Mouse (Mus musculus) thymus, postnatal 0 days (tissue): ENCODE results near the gene Bcl2l14. TPM values are rescaled to one million over a fixed set of nuclear protein-coding genes. Genes with fewer than 3 reads are reported as not detected.

Experiments
- DNase-seq: peaks from one replicate; pipeline ENCODE4 v3.0.0-alpha.2; 2015; ENCODE audit warnings: low spot score
- polyA plus RNA-seq: library from polyadenylated mRNA; unstranded; fragments of >200 nt; fragmentation: Nextera tagmentation; extraction: Ambion mirVana; gene quantifications from 2 replicates; pipeline ENCODE4 v1.2.1, GENCODE M21; 2015

Bcl2l14 gene
- polyA plus RNA-seq, 1 experiment from 2014 or later = 13.9 TPM

DNA sequence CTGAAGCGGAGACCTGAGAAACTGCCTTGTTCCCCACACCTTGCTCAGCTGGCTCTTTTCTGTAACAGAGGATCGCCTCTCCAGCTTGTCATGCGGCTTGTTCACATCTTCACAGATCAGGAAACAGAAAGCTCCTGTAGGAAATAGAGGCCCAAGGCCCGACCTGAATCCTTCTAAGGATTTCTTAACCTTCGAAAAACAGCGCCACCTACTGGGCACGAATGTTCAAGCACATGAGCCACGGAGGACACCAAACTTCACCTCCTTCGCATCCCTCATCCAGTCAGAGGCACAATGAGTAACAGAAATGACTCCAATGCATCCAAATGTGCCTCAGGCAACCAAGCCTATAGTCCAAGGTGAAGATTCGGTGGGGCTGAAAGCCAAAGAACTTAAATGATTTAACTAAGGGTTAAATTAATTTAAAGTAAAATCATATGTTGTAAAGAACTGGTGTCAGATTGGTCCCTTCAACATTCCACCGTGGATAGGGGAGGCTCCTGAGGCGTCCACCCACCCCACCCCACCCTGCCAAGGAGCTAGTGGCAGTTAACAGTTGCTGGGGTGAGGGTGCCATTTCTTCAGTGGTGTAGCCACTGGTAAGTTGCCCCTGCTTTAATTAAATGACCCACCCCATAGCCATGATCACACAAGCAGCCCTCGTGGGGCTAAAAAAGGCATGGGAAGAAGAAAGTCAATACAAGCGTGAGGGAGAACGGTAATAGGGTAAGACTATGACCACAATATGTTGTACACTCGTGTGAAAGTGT lies 7.0 kb downstream of the Bcl2l14 start:
- peak; percentile 80 for DNase-seq

DNA sequence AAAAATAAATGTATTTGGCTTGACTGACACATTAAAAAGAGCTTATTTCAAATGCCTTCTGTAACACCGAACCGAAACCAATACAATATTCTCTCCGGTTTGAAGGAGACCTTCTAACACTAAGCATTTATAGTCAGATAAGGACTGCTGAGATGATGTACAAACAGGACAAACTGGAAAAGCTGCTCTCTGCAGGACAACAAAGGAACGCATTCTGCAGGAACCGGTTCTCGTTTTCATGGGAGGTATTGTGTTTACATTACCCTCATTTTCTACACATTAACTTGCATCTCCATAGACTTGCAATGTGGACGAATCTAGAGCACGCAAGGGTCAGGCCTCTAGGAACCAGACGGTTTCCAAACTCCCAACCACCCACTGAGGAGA lies 7.6 kb downstream of the Bcl2l14 start:
- DNase-seq = no peak

DNA sequence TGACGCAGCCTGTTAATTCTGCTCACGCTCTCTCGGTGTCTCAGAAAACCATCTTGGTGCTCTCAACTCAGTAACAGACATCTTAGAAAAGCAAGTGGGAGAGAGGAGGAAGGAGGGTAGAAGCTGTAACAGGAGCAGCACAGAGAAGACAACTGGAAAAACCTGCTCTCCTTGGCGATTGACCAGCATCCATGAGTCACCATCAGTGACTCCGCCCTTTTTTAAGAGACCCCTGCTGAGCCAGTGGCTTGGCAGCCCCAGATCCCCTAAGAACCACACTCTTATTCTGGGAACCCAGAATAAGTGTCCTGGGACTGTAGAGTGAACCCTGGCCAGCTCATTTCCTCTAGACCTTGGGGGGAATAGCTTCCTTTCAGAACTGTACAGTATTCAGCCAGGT lies 11.1 kb downstream of the Bcl2l14 start:
- DNase-seq = no peak

DNA sequence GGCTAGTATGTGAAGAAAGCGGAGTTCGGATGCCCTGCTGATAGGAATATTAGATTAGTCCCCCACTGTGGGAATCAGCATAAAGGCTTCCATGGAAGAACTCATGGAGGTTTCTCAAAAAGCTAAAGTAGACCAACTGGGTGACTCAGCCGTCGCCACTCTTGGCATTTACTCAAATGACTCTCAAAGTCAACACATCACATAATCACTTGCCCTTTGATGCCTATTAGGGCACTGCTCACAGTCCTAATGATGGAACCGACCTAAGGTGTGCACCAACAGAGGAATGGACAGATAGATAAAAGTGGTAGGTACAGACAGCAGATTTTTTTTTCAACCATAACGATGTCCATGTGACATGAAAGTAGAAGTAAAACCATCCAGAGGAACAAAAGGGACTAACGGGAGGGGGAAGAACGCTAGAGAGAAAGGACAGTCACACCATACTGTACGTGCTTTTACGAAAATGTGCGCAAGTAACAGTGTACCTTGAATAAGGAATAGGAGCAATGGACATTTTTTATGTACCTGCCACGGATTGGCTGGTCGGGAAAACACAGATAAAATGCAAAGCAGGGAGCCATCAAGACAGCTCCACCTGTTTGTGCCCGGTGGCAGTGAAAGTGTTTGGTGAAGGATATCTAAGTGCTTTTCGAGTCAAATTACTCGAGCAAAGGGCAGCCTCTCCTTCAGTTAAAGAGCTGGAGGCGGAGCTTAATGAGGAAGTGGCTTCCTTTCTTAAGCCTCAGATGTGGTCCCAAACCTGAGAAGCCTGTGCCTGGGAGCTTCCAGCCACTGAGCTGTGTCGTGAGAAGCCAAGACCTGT lies 17.8 kb downstream of the Bcl2l14 start:
- peak; percentile 88 for DNase-seq

DNA sequence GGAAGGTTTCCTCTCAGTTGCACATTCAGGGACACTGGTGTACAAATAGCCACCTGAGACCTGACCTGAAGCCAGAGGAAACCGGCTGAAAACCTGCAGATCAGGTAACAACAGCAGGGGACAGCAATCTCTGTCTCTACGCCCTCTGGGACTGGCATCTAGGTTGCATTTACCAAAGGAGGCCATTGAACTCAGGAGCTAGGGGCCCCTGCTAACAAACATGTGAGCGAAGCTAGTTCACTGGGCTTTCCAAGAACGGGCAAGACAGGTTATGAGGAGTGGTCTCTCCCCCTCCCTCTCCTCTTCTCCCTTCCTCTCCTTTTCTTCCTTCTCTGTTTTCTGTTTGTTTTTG lies 18.4 kb downstream of the Bcl2l14 start:
- DNase-seq = no peak

DNA sequence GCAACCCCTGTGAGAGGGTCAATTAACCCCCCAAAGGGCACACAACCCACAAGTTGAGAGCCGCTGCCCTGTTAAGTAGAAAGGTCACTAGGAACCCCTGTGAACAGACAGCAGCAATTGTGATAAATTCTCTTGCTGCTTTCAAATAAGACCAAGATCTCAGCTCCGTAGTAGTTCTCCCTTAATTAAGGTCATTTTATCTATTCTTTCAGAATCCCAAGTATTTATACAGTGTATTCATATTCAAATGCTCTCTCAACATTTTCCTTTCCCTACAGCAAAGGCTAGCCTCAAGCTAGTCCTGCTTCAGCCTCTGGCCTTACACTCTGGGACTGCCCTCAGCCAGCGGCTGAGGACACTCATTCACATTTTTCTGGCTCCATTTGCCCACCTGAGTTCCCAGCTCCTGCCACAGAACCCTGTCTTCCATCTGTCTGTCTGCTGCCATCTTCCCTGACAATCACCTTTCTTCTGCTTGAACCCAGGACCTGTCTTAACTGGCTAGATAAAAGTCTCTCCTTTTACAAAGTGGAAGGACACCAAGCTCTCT lies 20.5 kb downstream of the Bcl2l14 start:
- no peak for DNase-seq

DNA sequence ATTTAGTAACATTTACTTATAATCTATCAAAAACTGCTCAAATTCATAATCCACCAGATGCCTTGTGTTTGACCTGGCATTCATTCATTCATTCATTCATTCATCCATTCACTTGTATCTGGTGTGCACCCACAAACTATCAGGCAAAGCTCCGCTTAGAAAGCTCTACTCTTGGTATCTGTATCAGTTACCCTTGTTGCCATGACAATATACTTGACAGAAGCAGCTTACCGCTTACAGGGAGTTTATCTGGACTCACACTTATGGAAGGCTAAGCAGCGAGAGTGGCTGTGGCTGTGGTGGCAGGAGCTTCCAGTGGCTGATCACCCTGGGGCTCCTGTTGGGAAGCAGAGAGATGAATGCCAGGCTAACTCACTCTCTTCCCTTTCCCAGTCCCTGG lies 21.8 kb downstream of the Bcl2l14 start:
- no peak for DNase-seq

DNA sequence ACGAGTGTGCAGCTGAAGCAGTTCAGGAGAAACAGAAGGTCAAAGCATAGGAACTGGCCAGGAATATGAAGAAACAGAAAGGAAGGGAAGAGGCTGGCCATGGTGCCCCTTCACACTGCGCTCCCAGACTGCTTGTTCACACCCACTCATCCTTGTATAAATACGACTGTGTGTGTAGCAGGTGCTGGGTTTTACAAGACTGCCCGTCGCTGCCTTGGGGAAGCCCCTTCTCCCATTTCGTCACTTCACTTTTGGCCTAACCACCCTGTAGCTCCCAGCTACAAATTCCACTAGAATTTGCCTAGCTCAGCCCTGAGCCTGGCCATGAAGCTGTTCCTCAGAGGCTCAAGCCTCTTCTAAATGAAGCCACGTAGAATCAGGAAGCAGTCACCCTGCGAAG lies 24.3 kb downstream of the Bcl2l14 start:
- no peak for DNase-seq

DNA sequence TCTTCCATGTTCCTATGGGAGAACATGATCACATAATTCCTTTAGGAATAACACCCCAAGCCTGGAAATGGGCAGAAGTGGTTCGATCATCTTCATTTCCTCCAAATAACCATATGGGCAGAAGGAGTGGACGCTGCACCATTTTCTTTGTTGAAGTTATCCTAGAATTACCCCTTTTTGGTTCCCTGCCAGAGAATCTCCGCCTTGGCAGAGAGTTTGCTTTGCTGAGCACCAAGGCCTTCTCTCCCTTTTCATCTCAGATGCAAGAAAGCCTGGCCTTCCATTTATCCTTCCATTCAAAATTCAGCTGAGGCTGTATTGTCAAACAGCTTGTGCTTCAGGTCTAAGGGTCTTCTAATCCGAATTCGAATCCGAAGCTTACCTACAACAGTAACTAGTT lies 25.8 kb downstream of the Bcl2l14 start:
- no peak for DNase-seq

DNA sequence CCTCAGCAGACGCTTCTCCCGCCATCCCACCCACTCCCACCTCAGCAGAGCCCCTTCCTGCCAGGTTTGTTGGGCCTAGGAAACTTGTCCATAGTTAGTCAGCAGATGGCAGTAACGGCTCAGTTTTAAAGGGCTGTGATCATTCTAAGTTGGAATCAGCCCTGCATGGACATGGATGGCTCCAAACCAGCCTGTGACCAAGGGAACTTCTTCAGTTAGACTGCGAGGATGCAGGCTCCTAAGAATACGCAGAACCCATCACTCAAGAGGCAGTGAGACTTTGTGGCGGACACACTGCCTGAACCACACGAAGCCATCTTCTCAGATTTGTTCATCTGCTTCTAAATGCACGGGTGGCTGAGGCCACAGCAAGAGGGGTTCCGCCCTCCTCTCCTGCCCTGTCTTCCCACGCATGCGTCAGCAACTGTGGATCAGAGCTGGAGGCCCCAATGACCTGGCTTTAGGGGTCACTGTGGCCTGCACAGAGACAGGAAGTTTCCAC lies 29.1 kb downstream of the Bcl2l14 start:
- peak; percentile 56 for DNase-seq

DNA sequence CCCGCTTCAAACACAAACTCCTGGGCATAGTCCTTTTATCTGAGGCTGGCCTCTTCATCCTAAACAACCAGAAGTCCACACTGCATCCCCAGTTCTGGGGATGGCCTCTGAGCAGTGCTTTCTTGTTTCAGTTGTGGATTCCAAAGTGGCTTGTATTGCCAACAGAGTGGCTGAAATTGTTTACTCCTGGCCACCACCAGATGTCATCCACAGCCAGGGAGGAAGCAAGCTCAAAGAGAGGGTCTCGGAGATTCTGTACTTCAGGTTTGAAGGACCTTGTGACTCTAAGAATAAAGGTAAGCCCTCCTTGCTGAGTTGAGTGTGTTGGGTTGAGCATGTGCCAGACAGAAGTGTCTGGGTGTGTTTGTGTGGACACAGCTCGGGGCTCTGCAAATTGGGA lies 31.0 kb downstream of the Bcl2l14 start:
- DNase-seq = no peak

DNA sequence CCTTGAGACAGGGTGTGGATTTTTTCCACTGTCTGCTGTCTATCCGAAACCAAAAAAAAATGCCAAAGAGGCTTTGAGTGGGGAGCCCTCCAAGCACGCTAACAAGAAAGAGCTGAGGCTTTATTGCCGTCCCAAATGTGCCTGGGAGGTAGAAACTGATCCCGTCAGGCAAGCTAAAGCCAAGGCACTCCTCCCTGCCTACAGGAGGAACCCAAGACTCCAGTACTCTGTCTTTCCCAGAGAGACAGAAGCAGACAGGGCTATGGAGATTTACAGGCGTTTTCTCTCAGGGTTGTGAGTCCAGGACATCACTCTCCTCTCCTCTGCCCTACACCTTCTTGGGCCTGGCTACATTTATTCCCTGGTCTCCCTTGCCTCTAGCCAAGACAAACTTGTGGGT lies 32.3 kb downstream of the Bcl2l14 start:
- DNase-seq = no peak

DNA sequence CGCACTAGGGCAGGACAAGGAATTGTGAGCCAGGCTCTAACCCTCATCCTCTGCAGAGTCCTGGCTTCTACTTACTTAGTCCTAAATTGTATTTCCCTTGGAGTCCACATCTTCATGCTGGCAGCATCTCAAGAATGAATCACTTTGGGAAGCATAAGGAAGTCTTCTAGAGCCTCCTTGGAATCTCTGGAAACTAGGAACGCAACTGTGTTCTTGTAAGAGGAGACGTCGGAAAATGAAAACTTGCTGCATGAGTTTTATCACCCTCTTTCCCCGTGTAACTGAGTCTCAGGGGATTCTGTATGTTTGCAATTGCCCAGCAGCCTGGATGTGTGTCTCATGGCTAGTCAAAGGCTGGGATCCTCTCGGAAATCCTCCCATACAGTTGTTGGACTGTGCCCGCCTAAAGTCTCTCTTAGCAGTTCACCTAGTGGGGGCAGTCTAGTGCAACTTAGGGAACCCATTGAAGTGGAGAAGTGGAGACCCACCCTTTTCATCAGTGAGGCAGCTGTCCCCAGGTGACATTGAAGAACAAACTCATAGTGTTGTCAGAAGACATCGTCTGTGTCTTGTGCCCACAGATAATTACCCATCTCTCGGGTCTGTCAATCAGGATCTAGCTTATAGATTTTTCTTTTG lies 34.2 kb downstream of the Bcl2l14 start:
- DNase-seq = no peak

DNA sequence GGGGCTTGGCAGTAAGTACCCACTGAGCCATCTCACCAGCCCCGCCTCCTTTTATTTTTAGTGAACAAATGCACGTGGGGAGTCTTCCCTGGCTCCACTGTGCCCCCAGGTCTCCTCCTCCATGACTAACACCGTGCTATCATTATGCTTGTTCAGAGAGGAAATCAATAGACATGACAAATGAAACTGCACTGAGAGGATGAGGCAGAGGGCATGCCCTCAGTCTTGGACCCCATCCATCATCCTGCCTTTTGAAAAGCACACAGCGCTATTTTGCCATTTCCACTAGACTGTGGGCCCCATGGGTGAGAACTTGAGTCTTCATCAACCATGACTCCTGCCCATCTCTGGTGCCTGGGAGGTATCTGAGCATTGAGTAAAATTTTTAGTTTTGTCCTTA lies 35.5 kb downstream of the Bcl2l14 start:
- no peak for DNase-seq

DNA sequence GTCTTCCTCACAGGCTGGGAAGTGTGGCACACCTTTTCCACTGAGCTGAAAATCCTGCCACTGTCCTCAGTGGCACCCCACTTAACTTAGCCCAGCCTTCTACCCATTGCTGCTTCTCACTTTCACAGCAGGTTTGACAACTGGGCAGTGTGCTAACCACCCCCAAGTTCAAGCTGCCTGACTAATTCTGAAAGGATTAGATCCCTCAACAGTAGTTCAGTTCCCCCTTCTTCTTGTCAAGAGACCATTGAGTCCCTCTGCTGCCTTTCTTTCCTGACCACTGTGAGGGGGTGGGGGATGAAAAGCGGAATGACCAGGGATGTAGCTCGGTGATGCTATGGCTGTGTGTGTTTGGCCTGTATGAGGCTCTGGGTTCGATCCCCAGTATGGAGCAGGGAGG lies 37.2 kb downstream of the Bcl2l14 start:
- DNase-seq = no peak

DNA sequence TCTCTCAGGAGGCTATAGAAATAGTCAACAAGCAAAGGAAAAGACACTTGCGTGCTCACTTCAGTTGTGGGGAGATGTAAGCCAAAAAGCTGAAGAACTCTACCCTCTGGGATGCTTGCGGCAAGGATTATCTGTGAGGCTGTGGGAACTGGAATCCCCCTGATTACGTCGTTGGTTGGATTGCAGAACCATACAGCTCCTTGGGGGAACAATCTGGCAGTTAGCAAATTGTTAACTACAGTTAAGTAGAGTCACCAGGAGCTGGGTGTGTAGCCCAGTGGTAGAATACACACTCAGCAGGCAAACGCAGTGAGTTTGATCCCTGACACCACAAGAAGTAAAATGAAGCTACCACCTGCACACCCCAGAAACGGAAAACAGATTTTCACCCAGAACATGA lies 37.9 kb downstream of the Bcl2l14 start:
- DNase-seq = no peak

DNA sequence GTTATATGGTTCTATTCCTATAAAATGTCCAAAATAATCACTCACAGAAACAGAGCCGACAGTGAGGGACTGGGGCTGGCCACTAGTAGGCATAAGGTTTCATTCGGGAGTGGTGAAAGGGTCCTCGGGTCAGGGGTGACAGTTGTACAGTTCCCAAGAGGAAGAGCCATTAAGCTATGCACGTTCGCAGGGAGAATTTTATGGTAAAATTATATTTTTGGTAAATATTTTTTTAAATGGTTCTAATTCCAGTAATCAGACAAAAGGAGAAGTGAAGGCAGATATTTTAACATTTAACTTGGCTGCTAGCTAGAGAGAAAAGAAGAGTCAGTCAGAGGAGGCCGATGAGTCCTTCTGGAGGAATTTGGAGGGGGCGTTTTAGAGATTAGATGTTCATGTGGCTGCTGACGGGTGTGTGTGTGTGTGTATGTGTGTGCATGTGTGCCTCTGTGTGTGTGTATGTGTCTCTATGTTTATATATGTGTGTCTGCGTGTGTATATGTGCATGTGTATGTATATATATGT lies 38.8 kb downstream of the Bcl2l14 start:
- no peak for DNase-seq

DNA sequence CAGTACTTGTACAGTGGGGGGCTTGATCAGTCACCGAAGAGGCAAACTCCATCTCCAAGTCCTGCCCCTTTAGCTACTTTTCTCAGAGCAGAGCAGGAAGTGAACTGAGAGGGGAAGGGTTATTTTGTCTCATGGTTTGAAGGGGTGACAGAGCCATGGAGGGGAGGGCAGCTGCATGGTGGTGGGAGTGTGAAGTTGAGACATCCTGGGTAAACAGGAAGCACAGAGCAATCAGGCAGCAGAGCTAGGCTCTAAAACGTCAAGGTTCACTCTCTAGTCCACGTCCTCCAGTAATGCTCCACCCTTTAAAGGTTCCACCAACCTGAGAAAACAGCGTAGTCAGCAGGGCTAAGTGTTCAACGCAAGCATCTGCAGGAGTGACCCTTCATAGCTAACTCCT lies 40.8 kb downstream of the Bcl2l14 start:
- DNase-seq = peak; percentile 54

DNA sequence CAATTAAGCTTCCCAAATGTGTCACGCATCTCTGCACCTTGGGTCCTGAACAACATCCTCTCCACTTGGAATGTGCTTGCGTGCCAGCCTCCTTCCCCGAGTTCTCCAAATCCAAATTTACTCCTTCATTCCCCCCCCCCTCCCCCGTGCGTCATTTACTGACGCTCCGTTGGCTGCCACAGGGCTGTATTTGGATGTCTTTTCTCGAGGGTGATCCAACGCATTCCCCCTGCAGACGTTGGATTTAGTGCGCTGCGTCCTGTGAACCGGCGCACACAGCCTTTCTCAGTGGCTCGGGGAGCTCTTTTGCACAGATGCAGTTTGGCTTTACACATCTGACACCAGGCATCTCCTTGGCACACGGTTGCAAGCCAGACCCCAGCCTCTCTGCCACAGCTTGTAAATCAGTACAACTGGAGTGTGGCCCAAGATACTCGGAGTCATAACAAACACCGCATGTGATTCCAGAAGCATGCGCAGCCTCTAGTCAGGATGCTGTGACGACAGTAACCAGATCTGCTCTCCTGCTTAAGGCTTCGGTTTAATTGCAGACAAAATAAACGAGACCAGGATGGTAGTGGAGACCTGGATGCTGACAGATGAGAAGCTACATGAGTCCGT lies 43.4 kb downstream of the Bcl2l14 start:
- no peak for DNase-seq

DNA sequence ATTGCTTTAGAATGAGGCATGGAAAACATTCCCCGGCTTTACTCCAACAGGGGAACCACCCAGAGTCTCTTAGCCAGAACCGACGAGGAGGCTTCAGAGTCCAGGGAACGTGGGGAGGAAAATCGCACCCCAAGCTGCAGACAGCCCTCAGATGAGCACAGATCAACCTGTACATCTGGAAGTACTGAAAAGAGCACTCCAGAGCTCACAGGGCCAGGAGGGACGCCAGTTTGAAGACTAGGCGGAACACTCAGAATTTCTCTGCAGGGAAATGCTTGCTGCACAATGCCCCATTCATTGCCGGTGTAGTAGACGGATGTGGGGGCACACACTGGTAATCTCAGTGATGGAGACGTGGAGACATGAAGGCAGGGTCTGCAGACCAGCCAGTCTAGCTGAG lies 43.9 kb downstream of the Bcl2l14 start:
- no peak for DNase-seq

DNA sequence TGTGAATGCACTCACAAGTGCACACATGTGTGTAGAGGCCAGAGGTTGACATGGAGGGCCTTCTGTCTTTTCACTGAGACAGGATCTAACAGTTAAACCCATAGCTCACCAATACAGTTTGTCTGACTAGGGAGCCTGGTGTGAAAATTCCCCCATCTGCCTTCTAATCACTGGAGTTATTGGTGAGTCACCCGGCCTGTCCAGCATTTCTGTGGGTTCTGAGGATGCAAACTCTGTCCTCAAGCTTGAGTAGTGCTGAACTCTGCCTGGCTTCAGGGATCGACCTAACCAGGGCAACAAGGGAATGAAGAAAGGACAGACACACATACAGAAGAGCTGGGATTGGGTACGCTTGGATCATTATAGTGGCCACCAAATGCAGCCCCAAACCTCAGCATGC lies 45.6 kb downstream of the Bcl2l14 start:
- DNase-seq = no peak
